Mouse (Mus musculus): Measurements from ENCODE around the gene Hoxc12.
A peak's percentile ranks its signal among the peaks of the same experiment; 100 is the strongest.

The Hoxc12 gene

DNA sequence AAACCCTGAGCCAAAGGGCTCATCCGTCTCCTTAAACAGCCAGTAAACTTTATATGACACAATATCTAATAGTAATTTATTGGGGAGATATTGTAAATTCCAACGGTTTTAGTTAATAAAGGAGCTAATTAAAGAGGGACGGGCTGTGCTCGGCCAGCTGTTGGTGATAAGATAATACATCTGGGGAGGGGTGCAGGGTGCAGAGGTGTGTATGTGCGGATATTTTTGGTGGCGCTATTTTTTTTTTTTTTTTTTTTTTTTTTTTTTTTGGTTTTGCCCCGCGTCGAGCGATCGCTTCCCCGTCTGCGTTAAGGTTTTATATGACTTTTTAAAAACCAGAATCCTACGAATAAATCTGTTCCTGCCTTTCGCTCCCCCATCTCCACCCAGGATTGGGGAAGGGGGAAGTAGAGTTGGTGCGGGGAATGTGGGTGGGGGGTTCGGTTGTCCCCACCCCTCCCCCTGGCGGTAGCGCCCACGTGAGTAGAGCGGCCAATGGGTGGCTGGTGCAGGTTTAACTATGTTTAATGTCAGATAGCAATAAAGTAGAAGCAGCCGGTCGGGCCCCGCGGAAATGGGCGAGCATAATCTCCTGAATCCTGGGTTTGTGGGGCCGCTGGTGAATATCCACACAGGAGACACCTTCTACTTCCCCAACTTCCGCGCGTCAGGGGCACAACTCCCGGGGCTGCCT is at the start of gene Hoxc12:
Gene Hoxc12 (plus strand): TSS at position 479 of the 694 bp plus-strand sequence.
- no peak for DNase-seq (ENCODE audit: low spot score in 2 of 2)

DNA sequence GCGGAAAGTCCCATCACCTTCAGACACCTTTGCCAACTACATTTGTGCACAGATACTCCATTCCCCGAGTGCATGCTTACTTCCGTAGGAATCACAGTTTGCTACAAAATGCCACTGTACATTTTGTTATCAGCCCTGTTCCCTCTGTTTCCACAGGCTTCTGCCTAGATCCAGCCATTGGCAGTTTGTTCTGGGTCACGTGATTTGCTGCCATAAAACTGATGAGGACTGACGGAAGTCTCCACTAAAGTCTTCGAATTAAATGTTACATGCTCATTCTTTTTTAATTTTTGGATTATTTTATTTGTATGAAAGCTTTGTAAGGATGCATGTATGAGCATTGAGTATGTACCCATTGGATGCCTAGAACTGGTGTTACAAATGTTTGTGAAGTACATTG is 41.4 kb upstream of the Hoxc12 start:
- no peak for DNase-seq (ENCODE audit: low spot score in 2 of 2)

GRCm38 (mm10) chr15:102904946-102905345 is 31.6 kb upstream of the Hoxc12 start:
- DNase-seq (ENCODE audit: low spot score in 2 of 2), result no peak

- DNase-seq (ENCODE audit: low spot score in 2 of 2), result no peak
Measured at GRCm38 (mm10) chr15:102909536-102909935, 27.0 kb upstream of the Hoxc12 start.

DNA sequence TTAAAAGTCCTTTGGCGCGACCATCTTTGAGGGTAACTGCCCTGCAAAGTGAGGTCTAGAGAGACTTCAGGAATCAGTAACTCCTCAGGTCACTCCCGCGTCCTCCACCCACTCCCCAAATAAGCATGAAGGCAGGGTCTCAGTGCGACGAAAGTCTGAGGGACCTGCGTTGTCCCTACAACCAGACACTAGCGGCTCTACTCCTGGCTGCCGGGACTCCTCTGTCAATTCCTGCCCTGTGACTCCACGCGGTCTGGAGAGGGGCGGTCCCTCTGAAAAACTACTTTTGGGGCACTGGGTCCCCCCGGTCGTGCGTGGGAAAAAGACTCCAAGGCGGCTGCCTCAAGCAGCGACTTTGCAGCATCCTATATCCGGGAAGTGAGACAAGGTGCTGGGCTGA is 26.5 kb upstream of the Hoxc12 start:
- DNase-seq (ENCODE audit: low spot score in 2 of 2), result no peak

DNA sequence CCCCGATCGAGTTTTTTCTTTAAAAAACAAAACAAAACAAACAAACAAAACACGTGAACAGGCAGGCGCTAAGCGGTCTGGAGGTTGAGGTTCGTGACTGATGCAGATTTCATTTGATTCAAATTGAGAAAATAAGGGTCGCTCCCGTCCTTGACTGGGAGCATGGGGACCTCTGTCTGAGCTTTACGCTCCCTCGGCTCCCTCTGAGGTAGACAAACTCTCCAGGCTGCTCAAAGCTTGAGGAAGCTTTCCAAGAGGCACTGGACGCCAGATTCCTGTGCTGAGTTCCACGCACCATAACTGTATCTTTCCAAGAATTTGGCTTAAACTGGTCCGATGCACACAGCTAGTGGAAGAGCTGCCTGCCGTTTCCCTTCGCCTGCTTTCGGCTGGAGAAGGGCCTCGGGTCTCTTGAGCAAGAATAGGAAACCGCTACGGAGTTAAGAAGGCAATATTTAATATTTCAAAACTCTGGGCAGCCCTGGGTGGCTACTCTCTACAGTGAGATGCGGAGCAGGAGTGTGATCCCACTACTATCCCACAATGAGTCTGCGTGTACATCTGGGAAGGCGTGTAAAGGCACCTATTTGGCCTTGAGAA is 26.0 kb upstream of the Hoxc12 start:
- DNase-seq (ENCODE audit: low spot score in 2 of 2), result no peak

DNA sequence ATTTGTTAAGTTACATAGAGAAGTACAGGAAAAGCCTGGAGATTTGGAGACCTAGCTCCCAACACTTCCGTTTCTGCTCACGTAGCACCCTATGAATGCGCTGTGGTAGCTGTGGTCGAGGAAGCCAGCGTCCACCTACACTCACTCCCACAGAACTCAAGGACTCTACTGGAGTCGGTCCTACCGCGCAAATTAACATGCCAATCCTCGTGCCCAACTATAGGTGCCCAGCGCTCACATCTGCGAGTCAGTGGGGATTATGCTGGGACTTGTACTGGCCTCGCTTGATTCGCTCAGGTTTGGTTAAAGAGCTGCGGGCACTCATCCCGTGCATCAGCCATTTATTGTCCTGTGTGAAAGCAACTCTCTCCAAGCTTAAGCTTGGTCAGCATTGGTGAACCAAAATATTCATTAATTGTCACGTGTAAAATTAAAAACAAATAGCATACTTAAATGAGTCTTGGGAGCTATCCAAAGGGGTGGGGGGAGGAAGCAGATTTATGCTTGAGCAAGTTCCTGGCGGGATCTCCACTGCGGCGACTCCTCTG is 23.4 kb upstream of the Hoxc12 start:
- DNase-seq (ENCODE audit: low spot score in 2 of 2), result no peak

DNA sequence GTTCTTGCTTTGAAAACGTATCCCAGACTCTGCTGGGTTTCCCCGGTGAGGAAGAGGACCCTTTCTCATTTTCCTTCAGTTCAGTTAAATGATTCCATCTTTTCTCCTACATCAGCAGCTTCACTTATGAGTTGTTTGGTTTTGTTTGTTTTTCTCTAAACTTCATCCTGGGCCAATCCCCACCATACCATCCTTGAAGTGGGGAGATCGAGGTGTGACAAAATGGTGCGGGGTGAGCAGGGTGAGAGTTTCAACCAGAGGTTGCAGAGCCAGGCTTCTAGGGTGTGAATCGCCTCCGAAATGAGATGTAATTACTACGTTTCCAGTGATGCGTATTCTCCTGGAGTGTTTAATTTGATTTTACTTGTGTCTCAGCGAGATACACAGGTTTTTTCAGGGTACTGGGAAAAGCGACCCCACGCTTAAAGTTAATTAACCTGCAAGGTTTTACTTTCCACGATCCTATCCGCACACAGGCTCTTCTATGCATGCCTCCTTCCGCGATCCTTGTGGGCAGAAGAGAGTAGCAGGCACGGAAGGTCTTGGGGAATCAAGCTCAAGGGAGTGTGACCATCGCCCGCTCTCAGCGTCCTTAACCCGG is 18.5 kb upstream of the Hoxc12 start:
- DNase-seq (ENCODE audit: low spot score in 2 of 2), result no peak

- DNase-seq (ENCODE audit: low spot score in 2 of 2), result no peak
Measured at GRCm38 (mm10) chr15:102918611-102919265, 17.8 kb upstream of the Hoxc12 start.

DNA sequence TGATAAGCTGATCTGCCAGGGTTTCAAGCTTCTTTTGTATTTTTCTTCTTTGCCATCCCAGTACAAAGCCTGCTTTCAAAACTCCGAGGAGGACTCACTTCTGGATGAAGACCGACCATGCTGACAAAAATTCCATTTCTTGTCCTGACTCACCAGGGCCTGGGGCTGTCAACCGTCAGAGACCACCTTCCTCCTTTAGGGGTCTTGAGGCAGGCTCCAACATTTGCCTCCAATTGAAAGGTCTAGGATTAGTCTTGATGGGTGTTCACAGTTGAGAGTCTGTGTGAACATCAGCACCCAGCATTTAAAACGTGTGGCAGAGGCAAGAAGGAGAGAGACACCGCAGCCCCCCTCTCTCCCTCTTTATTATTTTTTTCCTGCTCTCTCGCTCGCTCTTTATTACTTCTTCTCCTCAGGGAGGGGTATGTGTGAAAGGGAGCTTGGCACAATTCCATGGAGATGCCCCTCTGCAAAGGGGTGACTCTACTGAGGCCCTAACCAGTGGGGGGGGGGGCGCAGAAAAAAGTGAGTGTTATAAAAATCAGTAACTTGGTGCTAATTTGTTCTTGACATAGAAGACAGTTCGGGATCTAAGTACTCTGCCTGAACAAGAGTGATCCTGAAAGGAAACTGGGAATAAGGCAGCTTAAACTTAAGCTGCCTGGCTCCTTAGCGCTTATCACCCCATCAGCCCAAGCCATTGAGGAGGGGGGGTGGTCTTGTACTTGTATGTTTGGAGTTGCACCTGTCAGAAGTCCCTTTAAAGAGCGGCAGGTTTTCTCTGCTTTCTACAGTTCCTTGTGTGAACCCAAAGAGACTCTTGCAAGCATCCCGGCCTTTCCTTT is 17.0 kb upstream of the Hoxc12 start:
- DNase-seq (ENCODE audit: low spot score in 2 of 2), result no peak

DNA sequence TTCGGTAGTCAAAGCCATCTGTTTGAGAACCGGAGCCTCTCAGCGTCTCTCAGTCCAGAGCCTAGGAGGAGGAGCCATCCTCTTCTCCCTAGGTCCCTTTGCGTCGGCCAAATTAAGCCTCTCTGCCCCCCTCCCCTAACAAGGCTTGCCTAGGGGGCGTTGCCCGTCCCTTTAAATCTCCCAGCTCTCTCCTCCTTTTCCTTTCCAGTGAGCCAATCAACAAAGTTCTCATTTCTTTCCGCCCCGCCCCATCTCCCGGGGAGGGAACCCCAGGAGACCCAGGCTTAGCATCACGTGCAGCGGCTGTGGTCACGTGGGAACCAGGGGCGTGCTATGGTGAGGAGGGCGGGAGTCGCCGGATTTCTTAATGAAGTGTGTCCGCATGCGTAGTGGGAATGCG is 15.9 kb upstream of the Hoxc12 start:
- DNase-seq (ENCODE audit: low spot score in 2 of 2), result peak in 1 of 2 experiments; percentile 53

GRCm38 (mm10) chr15:102921053-102922011 is 15.2 kb upstream of the Hoxc12 start, which contains the start of gene Hoxc13:
Hoxc13 (plus strand) TSS chr15:102921103.
- peak in 1 of 2 experiments; percentile 60 for DNase-seq (ENCODE audit: low spot score in 2 of 2)

GRCm38 (mm10) chr15:102922012-102922362 is 14.6 kb upstream of the Hoxc12 start:
- DNase-seq (ENCODE audit: low spot score in 2 of 2), result peak in 1 of 2 experiments; percentile 55

DNA sequence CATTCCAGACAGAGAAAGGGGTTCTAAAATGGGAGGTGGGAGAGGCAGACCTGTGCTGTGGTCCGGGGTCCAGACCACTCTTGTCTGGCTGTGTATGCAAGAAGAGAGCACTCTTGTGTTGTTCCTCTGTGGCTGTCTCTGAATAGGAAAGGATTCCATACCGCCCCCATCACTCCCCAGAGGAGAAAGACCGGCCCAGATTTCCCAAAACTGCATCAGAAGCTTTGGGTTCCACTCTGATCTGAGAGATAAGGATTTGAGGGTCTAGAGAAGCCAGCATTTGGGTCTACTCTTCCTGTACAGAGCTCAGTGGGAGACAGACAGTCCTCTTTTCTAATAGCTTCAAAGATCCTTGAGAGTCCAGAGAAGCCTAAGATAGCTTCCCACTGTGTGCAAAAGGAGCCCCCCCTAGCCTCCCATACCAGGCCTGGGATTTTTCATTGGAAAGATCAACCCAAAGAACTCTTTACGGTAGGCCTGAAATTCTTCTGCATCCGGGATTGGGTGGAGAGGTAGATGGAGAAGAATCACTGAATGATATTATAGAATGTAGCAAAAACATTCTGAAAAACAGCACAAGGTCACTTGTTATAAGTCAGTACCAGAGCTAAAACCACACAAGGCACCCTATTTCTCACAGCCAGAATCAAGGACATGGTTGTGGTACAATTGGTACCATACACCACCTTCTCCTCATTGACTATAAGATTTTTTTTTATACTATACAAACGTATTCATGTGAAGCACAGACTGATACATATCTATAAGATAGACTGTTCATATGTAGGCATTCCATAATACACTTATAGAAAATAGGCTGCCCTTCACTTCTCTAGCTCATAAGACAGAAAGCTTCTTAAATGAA is 13.7 kb upstream of the Hoxc12 start:
- DNase-seq (ENCODE audit: low spot score in 2 of 2), result peak in 1 of 2 experiments; percentile 36

GRCm38 (mm10) chr15:102927032-102927645 is 9.4 kb upstream of the Hoxc12 start:
- DNase-seq (ENCODE audit: low spot score in 2 of 2), result peak in 1 of 2 experiments; percentile 52

GRCm38 (mm10) chr15:102931706-102932358 is 4.7 kb upstream of the Hoxc12 start:
- DNase-seq (ENCODE audit: low spot score in 2 of 2), result no peak

- DNase-seq (ENCODE audit: low spot score in 2 of 2), result no peak
Measured at GRCm38 (mm10) chr15:102934438-102934837, 2.1 kb upstream of the Hoxc12 start.

- DNase-seq (ENCODE audit: low spot score in 2 of 2), result no peak
Measured at GRCm38 (mm10) chr15:102934897-102935296, 1.7 kb upstream of the Hoxc12 start.
